13 mouse cellular contexts compared by ENCODE assay signal in the genomic region with DNA sequence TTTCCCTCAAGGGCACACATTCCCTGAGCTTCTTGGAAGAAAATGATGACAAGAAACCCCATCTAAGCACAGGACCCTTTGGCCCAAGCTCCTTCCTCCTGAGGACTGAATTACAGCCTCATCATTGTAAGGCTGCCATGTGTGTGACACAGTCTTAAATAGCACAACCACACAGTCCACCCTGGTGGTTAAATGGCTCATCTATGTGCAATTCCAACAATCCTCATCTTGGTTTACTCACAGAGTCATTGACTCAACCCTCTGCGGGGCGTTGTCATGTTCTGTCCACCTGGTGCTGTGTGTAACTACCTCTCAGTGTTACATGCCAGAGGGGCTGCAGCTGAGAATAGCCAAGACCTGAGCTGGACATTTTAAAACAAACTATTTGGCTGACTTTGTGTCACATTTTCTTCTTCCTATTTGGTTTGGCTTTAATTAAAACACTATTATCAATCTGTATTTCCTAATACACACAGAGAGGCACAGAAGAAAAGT.
"Had no signal": no experiment of that assay in that cellular context is flagged by ENCODE, and none has a peak within 500 bp of the region (broad histone marks: within the 10 kb centered on the region; RNA-seq: fewer than 3 reads in every experiment).

No protein-coding gene starts in this region.

- H3K4me3 ChIP-seq: liver, embryonic 12.5 days; midbrain, embryonic 10.5 days; midbrain, embryonic 13.5 days; neural tube, embryonic 12.5 days had no signal

- DNase-seq: lung, adult 18-20 months; lung, embryonic 14.5 days; lung, postnatal 10 days; lung, postnatal 4 days; right cerebral cortex, postnatal 14 days; spleen, adult 18-20 months; thymus, adult 18-20 months; thymus, postnatal 14 days; thymus, postnatal 36 days had no signal

- H3K27me3 ChIP-seq: liver, embryonic 12.5 days; midbrain, embryonic 13.5 days; neural tube, embryonic 12.5 days had no signal

- H3K4me2 ChIP-seq: liver, embryonic 12.5 days; lung, embryonic 14.5 days; midbrain, embryonic 13.5 days; neural tube, embryonic 12.5 days had no signal

- H3K36me3 ChIP-seq: liver, embryonic 12.5 days; midbrain, embryonic 10.5 days; midbrain, embryonic 13.5 days; neural tube, embryonic 12.5 days had no signal
